Mouse (Mus musculus): ENCODE data around the gene Dab1.

Dab1 gene

GRCm38 (mm10) chr4:103974946-103975345 lies 355.8 kb downstream of the Dab1 start:
- DNase-seq (ENCODE audit: low spot score), result no peak

GRCm38 (mm10) chr4:103993884-103994283 lies 374.7 kb downstream of the Dab1 start:
- no peak for DNase-seq (ENCODE audit: low spot score)

- no peak for DNase-seq (ENCODE audit: low spot score)
These were observed 375.2 kb downstream of the Dab1 start for GRCm38 (mm10) chr4:103994406-103994805.

- DNase-seq (ENCODE audit: low spot score), result peak; percentile 1
These were observed 389.2 kb downstream of the Dab1 start for GRCm38 (mm10) chr4:104008406-104008805.

GRCm38 (mm10) chr4:104011683-104012082 lies 392.5 kb downstream of the Dab1 start:
- DNase-seq (ENCODE audit: low spot score), result no peak

GRCm38 (mm10) chr4:104012150-104012549 lies 393.0 kb downstream of the Dab1 start:
- DNase-seq (ENCODE audit: low spot score), result no peak

GRCm38 (mm10) chr4:104025117-104025694 lies 406.0 kb downstream of the Dab1 start:
- no peak for DNase-seq (ENCODE audit: low spot score)

- DNase-seq (ENCODE audit: low spot score), result no peak
These were observed 407.7 kb downstream of the Dab1 start for GRCm38 (mm10) chr4:104026834-104027233.

GRCm38 (mm10) chr4:104027239-104027638 lies 408.1 kb downstream of the Dab1 start:
- DNase-seq (ENCODE audit: low spot score), result no peak

- no peak for DNase-seq (ENCODE audit: low spot score)
These were observed 416.9 kb downstream of the Dab1 start for GRCm38 (mm10) chr4:104036091-104036490.

GRCm38 (mm10) chr4:104039588-104039987 lies 420.4 kb downstream of the Dab1 start:
- no peak for DNase-seq (ENCODE audit: low spot score)

GRCm38 (mm10) chr4:104043441-104043840 lies 424.3 kb downstream of the Dab1 start:
- DNase-seq (ENCODE audit: low spot score), result no peak

GRCm38 (mm10) chr4:104044634-104045033 lies 425.5 kb downstream of the Dab1 start:
- no peak for DNase-seq (ENCODE audit: low spot score)

- DNase-seq (ENCODE audit: low spot score), result no peak
These were observed 429.0 kb downstream of the Dab1 start for GRCm38 (mm10) chr4:104047966-104048804.

- no peak for DNase-seq (ENCODE audit: low spot score)
These were observed 438.0 kb downstream of the Dab1 start for GRCm38 (mm10) chr4:104057116-104057515.

- DNase-seq (ENCODE audit: low spot score), result no peak
These were observed 440.4 kb downstream of the Dab1 start for GRCm38 (mm10) chr4:104059569-104059968.

- DNase-seq (ENCODE audit: low spot score), result no peak
These were observed 443.2 kb downstream of the Dab1 start for GRCm38 (mm10) chr4:104062356-104062755.

- DNase-seq (ENCODE audit: low spot score), result no peak
These were observed 447.7 kb downstream of the Dab1 start for GRCm38 (mm10) chr4:104066901-104067300.

GRCm38 (mm10) chr4:104067748-104068147 lies 448.6 kb downstream of the Dab1 start:
- no peak for DNase-seq (ENCODE audit: low spot score)

- DNase-seq (ENCODE audit: low spot score), result no peak
These were observed 452.1 kb downstream of the Dab1 start for GRCm38 (mm10) chr4:104071296-104071695.

GRCm38 (mm10) chr4:104073920-104074459 lies 454.8 kb downstream of the Dab1 start:
- DNase-seq (ENCODE audit: low spot score), result no peak

- peak; percentile 25 for DNase-seq (ENCODE audit: low spot score)
These were observed 458.6 kb downstream of the Dab1 start for GRCm38 (mm10) chr4:104077771-104078170.

GRCm38 (mm10) chr4:104106299-104106698 lies 487.1 kb downstream of the Dab1 start:
- DNase-seq (ENCODE audit: low spot score), result no peak

All from ovary, postnatal 14 days (tissue).